Mouse (Mus musculus) kidney, adult 2 months (tissue): ENCODE results near the gene Csf2rb. TPM values are rescaled to one million over a fixed set of nuclear protein-coding genes. Genes with fewer than 3 reads are reported as not detected.
"Not testable (repeated sequence)": the region's sequence is repeated elsewhere in the genome, so short reads cannot be mapped to it uniquely, and the experiment has no call there.

Source experiments
- DNase-seq: peaks from one replicate; pipeline ENCODE4 v3.0.0; 2021
- H3K27ac ChIP-seq: fragments of 200-500 bp; 2 replicates; pipeline ENCODE4 v1.5.1; 2012; ENCODE audit warnings: low read depth, low read length, control low read depth, inconsistent platforms; ENCODE audit not compliant: insufficient read depth
- H3K27me3 ChIP-seq: fragments of 200-500 bp; replicated peaks from 2 replicates; pipeline ENCODE4 v1.6.1; 2012; ENCODE audit warnings: mild to moderate bottlenecking, moderate library complexity, low read length, inconsistent platforms; ENCODE audit not compliant: control insufficient read depth, insufficient read depth
- H3K36me3 ChIP-seq: fragments of 200-500 bp; 2 replicates; pipeline ENCODE4 v1.6.1; 2012; ENCODE audit warnings: mild to moderate bottlenecking, moderate library complexity, low read length, inconsistent platforms; ENCODE audit not compliant: control insufficient read depth, insufficient read depth
- H3K4me1 ChIP-seq: fragments of 200-500 bp; 2 replicates; pipeline ENCODE4 v1.6.1; 2011; ENCODE audit warnings: low read length; ENCODE audit not compliant: control insufficient read depth, insufficient read depth
- H3K4me3 ChIP-seq: fragments of 200-500 bp; 2 replicates; pipeline ENCODE4 v1.5.1; 2011; ENCODE audit warnings: mild to moderate bottlenecking, low read depth, low read length, control low read depth; ENCODE audit not compliant: insufficient read depth
- CTCF ChIP-seq: fragments of 200-500 bp; conservative IDR thresholded peaks from 2 replicates; pipeline ENCODE4 v1.5.1; 2011; ENCODE audit warnings: low read depth, mild to moderate bottlenecking, control low read depth, low read length, moderate library complexity, mixed read lengths; ENCODE audit not compliant: insufficient read depth, insufficient read length
- POLR2A ChIP-seq: fragments of 200-500 bp; IDR thresholded peaks from one replicate; pipeline ENCODE4 v1.6.1; 2011; ENCODE audit warnings: low read depth, low read length, control low read depth
- WGBS: fragments of 180-500 bp; shearing (Covaris S2); methylation state at CpG from one replicate; pipeline ENCODE4 v1.1.7; 2018; 5-methylcytosine and 5-hydroxymethylcytosine counted together
- polyA plus RNA-seq: library from polyadenylated mRNA; depleted of rRNA; stranded (reverse); fragments of >200 nt; gene quantifications from 2 replicates; pipeline ENCODE4 v1.2.3, GENCODE M21; 2012

Gene Csf2rb
- polyA plus RNA-seq, 1 experiment: 7.3 TPM

DNA sequence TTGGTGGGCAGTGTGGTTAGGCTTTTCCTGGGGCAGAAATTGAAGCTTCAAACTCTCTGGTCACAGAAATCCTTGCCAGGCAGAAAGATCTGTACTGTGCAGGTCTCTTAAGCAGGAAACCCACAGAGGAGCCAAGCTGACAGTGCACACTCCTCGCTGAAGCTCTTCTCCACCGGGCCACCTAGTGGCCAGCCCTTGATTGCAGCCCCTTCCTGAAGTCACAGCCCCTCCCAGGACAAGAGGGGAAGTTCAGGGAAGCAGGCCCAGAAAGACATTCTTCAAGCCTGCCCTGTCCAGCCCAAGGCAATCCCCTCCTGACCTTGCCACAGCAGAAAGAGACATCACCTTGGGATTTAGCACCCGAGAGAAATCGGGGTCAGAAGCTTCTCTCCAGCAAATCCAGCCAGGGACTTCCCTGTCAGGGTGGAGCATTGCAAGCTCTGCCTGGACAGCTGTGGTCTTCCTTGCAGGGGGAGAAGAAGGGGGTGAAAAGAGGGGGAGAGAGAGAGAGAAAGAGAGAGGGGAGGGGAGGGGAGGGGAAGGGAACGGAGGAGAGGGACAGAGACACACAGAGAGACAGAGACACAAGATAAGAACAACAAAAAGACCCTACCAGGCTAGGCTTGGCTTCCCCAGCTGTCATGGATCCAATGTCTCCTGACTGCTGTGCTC, 4.6 kb upstream of the Csf2rb start:
- no peak overlapping the region for H3K27ac ChIP-seq
- 7% methylated on average over 5 of the region's 5 CpGs for WGBS

DNA sequence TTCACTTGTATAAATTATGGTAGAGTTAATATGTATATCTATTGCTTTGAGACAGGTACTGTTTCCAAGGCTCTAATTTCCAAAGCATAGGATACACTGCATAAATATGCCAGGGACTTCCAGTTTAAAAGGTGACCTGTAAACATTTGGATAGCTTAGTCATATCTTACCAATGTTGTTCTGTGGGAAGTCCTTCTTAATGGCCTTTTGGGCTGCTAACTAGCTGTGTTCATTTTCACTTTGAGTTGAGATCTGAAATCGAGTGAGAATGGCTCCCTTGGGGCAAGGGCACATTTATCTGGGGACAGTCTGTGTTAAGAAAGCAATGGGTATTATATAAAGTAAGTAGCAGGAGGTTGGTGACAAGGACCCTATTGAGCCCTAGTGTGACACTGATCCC, 2.2 kb upstream of the Csf2rb start:
- H3K27ac ChIP-seq: no peak overlapping the region
- no peaks in the 10 kb centered on the region for H3K36me3 ChIP-seq
- TF ChIP-seq CTCF (no peak), POLR2A (no peak)
- H3K4me1 ChIP-seq: no peaks in the 10 kb centered on the region
- no peak for DNase-seq
- H3K4me3 ChIP-seq: no peak overlapping the region
- WGBS: 64% methylated on average over 1 of the region's 1 CpGs
- H3K27me3 ChIP-seq: no peaks in the 10 kb centered on the region

More for the DNA sequence above, 4.6 kb upstream of the Csf2rb start:
- peak; percentile 65 for DNase-seq
- H3K36me3 ChIP-seq: no peaks in the 10 kb centered on the region
- H3K4me1 ChIP-seq: no peaks in the 10 kb centered on the region
- no peaks in the 10 kb centered on the region for H3K27me3 ChIP-seq
- TF ChIP-seq CTCF (peak; percentile 71), POLR2A (no peak)
- no peak overlapping the region for H3K4me3 ChIP-seq

DNA sequence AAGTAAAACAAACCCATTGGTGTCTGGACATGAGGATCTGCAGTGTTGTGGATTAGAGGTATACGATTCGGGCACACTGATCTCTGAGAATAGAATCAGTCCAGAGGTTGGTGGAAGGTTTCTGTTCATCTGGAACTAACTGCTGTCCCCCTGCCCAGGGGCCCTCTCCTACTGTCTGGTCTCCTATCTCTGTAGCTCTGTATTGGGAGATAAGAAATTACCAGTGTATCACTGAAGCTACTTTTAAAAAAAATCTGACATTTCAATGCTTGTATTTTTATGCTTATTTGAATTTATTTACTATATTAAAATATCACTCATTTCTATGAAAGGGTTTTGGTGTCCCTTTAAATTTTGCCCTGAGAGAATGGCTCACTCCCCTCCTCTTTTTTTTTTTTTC, 1.3 kb upstream of the Csf2rb start:
- H3K4me3 ChIP-seq: no peak overlapping the region

DNA sequence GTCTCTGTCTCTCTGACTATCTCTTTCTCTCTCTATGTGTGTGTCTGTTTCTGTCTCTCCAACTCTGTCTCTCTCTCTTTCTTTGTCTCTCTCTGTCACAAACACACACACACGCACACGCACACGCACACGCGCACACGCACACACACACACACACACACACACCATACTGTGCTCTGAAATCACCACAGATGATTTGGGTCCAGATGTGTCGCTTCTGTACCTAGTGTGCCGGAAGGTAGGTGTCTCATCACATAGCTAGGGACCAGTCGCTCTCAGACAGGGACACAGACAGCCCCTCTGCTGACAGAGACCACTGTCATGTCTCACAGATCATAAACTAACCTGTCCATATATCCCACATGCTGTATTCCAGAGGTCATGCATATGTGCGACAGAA, 1.2 kb downstream of the Csf2rb start:
- TF ChIP-seq CTCF: no peak
- no peak for TF ChIP-seq POLR2A
- 89% methylated on average over 10 of the region's 10 CpGs for WGBS
- no peak overlapping the region for H3K4me3 ChIP-seq

More for the DNA sequence above, 1.3 kb upstream of the Csf2rb start:
- no peaks in the 10 kb centered on the region for H3K4me1 ChIP-seq
- 86% methylated on average over 2 of the region's 2 CpGs for WGBS
- no peaks in the 10 kb centered on the region for H3K36me3 ChIP-seq
- no peak for TF ChIP-seq CTCF
- no peak for TF ChIP-seq POLR2A
- H3K27ac ChIP-seq: no peak overlapping the region
- no peak for DNase-seq
- no peaks in the 10 kb centered on the region for H3K27me3 ChIP-seq

DNA sequence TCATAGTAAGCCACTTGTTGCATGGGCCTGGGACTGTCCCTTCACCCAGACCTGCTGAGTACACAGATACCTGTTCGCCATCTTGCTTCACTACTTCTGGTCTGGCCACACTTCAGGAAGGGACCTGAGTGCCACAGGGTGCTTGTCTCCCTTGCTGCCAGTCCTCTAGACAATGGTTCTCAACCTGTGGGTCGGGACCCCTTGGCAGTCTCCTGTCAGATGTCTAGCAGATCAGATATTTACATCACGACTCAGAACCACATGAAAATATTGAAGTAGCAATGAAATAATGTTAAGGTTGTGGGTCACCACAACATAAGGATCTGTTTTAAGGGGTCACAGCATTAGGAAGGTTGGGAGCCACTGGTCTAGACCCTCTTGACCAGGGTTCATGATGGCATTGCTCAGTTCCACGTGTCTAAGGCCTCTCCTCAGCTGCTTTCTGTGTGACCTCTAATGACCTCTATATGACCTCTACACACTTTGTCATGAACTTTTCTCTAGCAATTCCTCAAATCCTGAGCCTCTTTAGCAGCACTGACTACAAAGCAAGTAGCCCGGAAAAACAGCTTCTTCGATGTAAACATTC, 2.3 kb downstream of the Csf2rb start:
- not testable (repeated sequence) for DNase-seq, H3K4me1 ChIP-seq, H3K27me3 ChIP-seq, H3K36me3 ChIP-seq, H3K27ac ChIP-seq, H3K4me3 ChIP-seq
- 87% methylated on average over 6 of the region's 6 CpGs for WGBS

More for the DNA sequence above, 1.2 kb downstream of the Csf2rb start:
- DNase-seq: no peak
- Histone ChIP-seq H3K36me3 (no peaks in the 10 kb centered on the region), H3K27me3 (no peaks in the 10 kb centered on the region), H3K27ac (no peak overlapping the region), H3K4me1 (no peaks in the 10 kb centered on the region)

DNA sequence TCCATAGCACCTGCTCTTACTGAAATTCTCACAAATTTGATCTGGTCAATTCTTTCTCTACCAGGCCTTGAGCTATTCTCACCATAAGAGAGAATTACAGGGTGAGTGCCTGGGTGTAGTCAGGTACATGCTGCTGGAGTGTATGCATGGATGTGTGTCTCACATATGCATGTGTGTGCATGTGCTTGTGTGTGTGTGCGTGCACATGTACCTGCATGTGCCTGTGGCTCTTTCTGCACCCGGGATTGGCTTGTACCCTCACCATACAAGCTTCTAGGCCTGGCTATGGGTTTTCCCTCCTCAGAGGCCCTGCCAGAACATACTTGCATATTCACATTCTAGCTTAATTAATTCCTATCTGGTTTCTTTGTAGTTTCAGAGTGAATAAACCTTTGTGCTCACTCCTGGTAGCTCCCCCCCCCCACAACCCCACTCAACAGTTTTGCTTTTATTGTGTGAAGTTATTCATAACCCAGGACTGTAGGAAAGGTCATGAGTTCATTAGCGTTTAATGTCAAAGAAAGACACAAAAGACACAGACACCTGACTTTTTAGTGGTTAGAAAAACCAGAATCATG, 3.1 kb downstream of the Csf2rb start:
- WGBS: 82% methylated on average over 3 of the region's 3 CpGs
- Histone ChIP-seq H3K27me3 (no peaks in the 10 kb centered on the region), H3K36me3 (no peaks in the 10 kb centered on the region), H3K4me1 (no peaks in the 10 kb centered on the region), H3K4me3 (no peak overlapping the region), H3K27ac (no peak overlapping the region)
- DNase-seq: no peak
- no peak for TF ChIP-seq POLR2A
- no peak for TF ChIP-seq CTCF

DNA sequence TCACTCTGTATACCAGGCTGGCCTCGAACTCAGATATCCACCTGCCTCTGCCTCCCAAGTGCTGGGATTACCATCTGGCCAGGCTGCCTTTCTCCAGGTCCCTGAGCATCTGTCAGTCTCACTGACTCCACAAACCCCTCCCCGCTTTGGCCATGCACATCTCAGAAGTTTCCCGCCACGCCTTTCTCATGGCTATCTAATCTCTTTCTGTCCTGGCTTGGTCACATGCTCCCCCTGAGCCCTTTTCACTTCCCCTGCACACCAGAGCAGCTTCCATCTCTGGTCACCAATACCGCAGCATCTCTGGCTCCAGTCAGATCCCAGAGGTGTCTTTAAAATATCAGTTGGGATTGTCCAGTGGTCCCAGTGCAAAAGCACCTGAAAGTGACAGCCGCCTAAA, 4.4 kb downstream of the Csf2rb start:
- H3K27ac ChIP-seq, H3K4me3 ChIP-seq, H3K36me3 ChIP-seq, H3K27me3 ChIP-seq, H3K4me1 ChIP-seq, DNase-seq: not testable (repeated sequence)
- WGBS: 81% methylated on average over 6 of the region's 6 CpGs
